Mouse (Mus musculus) kidney, adult 9 months (tissue): ENCODE measurements around the gene Lcn3.
"Not testable (repeated sequence)": the region's sequence is repeated elsewhere in the genome, so short reads cannot be mapped to it uniquely, and the experiment has no call there.

Experiments
- DNase-seq: peaks from one replicate; pipeline ENCODE4 v3.0.0; 2022

The Lcn3 gene

DNA sequence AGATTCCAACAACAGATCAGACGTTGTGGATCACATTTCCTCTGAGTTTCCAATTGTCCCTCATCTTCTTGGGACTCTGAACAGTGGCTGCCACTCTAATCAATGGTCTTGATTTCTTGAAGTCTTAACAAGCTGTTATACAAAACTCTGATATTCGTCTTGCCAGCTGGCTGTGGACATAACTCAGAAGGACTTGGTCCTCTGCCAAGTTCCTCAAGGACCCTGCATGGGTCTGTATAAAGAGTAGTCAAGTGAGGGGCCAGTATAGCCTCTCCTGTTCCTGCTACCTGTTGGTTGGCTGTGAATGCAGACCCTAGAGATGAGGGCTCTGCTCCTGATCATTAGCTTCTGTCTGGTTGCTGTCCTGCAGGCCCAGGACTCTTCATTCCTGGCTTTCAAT is at the start of gene Lcn3:
Gene Lcn3 (plus strand): TSS at position 301 of the 400 bp plus-strand sequence.
- DNase-seq = no peak

DNA sequence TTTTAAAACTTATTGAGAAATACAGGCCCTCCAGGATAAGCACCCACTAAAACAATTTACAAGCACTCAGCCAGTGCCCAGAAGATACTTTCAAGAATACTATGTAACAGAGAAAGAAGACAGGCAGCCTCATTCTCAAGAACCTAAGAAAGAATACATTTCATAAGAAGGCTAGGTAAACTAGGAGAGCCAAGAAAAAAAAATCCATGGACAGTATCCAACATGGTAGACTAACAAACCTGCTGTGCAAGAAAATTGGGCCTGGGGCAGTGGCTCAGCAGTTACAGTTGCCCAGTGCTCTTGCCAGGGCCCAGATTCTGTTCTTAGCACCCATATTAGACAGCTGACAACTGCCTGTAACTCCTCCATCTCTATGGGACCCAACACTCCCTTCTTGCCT is 48.1 kb upstream of the Lcn3 start:
- no peak for DNase-seq

DNA sequence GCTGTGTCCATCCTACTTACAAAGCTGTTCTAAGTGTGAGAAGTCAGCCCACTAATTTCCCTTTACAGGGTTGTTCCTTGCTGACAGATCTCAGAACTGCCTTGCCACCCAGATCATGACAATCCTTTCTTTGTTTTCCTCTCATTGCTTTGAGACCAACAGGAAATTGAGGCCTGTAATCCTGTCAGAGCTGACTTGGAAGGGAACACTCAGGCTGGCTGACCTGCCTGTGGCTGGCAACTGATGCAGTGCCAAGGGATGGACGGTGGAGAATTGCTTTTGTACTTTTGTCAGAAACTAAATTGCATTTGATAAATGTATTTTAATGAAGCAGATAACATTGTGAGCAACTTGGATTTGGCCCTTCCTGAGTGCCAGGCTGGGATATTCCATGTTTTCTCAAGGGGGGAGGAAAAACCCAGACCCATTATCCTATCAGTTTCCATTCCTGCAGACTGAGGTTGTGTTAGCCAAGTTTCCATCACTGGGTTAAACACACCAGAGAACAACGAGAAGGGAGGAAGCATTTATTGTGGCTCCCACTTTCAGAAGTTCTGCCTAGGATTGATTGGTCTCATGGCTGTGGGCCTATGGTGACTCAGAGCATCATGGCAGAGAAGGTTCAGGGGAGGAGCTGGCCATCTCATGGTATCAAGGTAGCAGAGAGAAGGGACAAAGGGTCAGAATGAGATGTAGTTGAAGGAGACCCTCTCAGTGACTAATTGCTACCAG is 32.0 kb upstream of the Lcn3 start:
- no peak for DNase-seq

DNA sequence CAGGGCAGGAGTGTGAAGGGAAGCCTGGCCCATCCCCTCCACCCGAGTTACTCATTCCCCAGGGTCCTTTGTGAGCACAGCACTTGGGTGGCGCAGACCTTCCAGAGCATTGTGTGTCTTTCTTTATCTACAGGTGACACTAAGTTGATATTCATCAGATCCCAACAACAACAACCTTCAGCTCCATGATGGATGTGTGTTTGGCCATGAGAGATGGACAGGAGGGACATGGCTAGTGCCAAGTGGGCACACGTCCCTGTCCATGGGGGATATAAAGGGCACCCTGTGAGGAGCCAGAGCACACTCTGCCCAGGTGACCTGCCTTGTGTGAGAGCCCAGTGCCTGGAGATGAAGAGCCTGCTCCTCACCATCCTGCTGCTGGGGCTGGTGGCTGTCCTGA is 28.7 kb upstream of the Lcn3 start, which contains the start of gene Obp2b:
Gene Obp2b (plus strand): TSS at position 301 of the 400 bp plus-strand sequence.
- not testable (repeated sequence) for DNase-seq

DNA sequence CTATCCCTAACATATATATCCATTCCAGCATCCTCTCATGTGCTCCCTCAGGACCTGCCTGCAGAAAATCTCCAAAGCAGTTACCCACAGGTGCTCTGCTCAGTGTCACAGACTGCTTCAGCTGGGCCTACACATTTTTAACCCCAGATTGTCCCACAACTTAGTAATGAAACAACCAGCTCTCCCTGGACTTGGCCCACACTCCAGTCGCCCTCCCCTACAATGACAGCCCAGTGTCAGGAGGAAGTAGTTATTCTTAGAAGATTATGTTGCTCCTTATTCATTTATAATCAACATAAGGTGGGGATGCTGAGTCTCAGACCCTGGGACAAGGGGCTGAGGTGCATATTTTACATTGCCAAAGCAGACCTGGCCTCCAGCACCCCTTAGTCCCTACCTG is 23.7 kb upstream of the Lcn3 start:
- no peak for DNase-seq

DNA sequence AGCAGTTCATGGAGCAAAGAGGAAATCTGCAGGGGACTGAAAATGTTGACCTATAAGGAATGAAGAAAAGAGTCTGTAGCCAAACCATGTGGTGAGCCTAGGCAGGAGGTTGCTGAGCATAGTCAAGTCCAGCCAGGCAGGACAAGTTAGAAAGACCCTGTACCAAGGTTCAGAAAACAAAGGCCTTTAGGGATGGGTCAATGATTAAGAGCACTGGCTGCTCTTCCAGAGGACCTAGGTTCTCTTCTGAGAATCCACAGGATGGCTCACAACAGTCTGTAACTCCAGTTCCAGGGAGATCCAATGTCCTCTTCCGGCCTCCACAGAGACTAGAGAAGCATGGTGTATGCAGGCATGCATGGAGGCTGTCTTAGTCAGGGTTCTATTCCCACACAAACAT is 11.2 kb upstream of the Lcn3 start:
- peak; percentile 52 for DNase-seq

DNA sequence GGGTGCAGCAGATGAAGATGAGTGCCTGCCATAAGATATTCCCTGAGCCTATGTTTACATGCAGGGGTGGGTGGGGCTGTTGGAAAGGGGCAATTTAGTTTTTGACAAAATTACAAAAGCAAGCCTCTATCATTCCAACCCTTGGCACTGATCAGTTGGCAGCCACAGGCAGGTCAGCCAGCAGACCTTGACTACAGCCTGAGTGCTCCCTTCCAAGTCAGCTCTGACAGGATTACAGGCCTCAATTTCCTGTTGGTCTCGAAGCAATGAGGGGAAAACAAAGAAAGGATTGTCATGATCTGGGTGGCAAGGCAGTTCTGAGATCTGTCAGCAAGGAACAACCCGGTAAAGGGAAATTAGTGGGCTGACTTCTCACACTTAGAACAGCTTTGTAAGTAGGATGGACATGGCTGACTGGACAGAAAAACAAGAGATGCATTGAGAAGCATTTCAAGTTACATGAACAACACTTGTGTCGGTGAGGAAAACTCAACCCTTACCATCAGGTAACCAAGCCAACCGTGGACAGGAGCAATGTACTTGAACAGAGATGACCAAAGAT is 7.2 kb upstream of the Lcn3 start:
- DNase-seq = no peak

DNA sequence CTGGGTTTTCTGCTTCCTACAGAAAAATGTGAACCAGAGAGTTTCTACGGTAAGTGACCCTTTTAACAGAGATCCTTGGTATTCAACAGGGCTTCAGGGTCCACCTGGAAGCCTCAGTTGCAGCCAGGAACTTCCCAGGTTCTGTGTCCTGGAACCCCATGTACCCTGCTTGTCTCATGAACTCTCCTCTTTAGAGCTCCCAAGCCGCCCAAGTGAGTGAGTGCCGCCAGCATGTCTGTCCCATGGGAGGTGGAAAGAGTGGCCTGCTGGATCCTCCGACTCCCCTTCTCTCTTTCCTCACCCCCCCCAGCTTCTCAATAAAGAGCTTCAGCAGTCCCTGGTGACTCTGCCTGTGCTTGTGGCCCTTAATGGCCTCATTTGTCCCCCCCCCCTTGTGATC is 2.4 kb downstream of the Lcn3 start:
- no peak for DNase-seq

DNA sequence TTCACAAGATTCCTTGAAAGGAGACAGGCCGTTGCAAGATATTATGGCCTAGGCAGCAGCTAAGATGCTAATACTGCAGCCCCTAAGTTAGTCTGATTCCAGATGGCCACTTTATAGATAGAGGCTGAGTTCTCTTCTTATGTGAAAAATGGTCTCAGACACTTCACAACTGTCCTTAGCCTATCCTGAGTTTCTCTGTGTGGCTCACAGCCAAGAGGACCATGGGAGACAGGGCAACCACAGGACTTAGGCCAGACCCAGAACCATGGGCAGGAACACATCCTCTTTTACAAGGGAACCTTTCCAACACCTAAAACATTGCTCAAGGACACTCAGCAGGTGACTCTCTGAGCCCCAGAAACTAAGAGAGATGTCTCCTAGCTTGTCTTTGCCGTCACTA is 8.1 kb downstream of the Lcn3 start:
- no peak for DNase-seq

DNA sequence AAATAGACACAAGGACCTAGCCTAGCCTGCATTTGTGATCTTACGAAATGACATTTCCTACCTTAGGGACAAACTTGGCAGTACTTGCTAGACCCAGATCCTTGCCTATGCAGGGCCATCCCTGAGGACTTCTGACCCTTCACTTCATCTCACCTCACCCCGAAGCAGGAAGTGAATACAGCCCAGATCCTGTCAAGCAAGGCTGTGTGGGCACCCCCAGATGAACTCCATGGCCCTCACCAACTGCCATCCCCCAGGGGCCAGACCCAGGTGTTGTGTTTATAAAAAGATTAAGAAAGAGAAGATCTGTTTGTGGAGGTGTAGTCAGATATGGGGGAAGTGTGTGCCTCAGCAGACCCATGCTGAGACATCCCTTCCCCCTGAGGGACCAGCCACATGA is 9.3 kb downstream of the Lcn3 start:
- DNase-seq = no peak

DNA sequence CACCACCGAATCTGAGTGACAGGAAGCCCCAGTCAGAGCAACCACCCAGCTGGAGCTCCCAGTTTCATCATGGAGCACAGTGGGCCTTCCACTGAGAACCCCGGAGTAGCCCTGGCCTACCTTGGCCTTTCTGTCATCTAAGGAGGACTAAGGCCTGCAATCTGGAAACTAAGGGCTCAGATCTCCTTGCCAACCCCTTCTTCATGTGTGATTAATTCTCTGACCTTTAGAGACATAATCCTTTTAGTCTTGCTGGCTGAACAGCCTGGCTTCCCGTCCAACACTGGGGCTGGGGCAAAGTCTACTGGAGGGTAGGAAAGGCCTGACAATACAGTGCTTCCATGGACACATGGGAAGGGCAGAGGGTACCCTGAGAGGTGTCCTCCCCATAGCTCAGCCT is 10.6 kb downstream of the Lcn3 start:
- peak; percentile 34 for DNase-seq

DNA sequence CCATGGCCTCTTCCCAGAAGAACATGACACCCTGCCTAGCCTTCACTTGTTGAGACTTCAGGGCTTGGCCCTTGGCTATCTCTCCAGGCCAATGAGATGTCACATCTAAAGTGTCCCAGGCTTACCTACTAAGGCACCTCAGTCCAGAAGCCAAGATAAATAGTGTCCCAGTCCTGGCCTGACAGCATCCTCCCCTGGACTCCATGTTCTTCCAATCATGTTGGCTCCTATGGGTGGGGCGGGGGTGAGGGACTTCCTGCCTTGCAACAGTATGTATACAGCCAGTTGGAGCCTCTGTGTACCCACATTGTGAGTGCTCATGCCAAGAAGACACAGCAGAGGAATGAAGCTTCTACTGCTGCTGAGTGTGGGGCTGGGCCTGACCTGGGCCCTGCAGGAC is 11.3 kb downstream of the Lcn3 start, which contains the start of gene Lcn11:
Gene Lcn11 (plus strand): TSS at position 301 of the 400 bp plus-strand sequence.
- no peak for DNase-seq

DNA sequence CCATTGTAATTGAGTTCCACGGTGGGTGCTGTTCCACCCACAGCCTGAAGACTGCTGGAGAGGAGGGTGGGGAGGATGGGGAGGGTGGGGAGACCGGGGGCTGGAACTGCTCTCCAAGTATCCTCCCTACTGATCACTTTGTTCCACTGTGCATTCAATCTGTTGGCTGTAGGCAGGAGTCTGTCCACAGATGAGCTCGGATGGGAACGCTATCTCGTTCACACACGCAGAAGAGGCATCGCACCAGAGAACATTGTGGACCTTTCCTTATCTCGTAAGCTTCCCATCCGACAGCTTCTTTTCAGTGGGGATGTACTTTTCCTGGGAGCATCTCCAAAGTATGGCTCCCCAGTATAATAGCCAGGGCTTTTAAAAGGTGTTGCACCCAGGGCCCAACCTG is 13.7 kb downstream of the Lcn3 start:
- DNase-seq = no peak

DNA sequence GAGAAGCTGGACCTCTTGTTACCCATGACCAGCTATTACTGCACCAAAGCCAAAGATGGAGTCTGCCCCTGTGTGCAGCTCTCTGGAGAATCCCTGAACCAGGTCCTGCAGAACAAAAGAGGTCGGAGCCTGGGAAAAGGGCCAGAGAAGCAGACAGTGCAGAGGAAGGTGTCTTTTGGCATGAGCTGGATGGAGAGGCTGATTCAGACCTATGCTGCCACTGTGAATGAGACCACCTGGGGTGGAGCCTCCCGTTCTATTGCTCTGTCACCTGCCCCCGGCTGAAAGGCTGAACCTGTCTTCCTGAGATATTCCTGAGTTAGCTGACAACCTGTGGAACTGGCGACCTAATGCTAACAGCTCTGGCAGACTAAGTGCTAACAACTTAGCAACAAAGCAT is 15.6 kb downstream of the Lcn3 start:
- no peak for DNase-seq

DNA sequence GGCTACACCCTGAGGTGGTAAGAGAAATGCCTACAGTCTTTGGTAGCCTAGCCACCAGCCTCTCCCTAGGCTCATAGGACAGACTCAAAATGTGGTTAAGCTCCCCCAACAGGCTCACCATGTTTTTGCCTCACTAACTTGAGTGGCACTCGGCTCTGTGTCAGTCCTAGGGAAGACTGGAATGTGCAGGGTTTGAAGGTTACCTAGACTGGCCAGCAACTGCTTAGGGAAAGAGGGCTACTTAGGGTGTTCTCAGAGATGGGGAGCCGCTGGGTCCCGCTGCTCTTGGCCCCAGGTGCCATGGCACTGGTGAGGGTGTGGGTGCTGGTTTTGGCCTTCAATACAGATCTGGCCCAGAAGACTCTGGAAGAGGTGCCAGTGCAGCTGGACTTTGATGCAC is 16.6 kb downstream of the Lcn3 start, which contains the start of gene Gm13539:
Gene Gm13539 (plus strand): TSS at position 301 of the 400 bp plus-strand sequence.
- DNase-seq = no peak

DNA sequence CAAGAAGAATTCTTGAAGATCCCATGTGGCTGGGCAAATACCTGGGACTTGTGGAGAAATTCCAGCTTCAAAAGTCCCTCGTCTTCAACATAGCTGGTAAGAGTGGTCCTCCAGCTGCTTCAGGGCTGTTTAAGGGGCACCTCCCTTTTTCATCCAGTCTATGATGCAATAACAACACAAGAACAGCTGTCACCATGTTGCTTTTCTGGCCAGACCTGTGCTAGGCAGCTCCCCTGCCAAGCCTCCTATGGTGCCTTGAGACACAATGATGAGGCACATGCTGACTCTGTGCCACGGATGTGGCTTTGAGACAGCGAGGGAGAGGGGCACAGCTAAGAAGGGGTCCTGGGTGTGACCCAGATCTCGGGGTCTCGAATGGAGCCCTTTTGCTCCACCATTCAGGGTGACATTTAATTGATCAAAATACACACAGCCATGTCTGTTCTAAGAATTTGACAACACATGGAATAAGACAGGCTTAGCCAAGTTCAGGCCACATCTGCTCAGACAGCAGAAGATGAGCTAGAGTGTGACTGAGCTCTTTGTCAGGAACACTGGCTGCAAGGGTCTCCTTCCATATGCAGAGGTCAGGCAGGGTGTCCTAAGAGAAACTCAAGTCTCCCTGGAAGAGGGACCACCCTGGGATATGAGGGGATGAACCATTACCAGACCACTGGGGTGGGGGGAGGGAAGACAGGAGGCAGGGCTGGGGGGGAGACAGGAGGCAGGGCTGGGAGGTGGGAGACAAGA is 20.4 kb downstream of the Lcn3 start:
- no peak for DNase-seq

DNA sequence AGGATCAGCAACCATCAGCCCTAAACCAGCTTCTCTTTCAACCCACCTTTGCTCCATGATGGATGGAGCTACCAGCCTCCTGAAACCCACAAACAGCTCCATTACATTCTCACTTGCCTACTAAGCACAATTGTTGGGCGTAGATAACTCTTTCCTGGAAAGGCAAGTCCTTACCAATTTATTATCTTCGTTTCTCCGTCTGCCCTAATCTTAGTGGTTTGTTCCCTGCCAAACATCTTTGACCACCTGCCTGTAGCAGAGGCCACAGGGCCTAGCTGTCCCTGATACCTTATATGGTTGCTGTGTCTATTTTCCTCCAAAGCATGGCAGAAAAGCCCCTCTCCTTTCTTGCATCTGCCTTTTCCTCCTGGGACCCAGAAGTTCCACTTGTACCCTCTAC is 23.7 kb downstream of the Lcn3 start:
- DNase-seq = no peak

DNA sequence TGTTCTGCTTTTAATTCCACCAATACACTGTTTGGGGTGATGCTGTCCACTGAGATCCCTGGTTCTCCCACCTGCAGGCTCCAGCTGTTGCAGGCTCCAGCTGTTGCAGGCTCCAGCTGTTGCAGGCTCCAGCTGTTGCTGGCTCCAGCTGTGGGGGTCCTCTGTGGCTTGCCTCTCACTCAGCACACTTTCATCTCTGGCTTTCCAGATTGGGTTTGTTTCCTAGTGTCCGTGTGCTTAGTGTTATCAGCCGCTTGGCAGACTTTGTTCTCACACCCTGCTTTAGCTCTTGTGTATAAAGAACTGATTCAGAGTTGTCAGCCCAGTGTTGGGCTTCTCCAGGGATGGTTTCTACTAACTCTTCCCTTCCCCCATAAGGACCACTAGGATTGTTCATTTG is 32.3 kb downstream of the Lcn3 start:
- no peak for DNase-seq

DNA sequence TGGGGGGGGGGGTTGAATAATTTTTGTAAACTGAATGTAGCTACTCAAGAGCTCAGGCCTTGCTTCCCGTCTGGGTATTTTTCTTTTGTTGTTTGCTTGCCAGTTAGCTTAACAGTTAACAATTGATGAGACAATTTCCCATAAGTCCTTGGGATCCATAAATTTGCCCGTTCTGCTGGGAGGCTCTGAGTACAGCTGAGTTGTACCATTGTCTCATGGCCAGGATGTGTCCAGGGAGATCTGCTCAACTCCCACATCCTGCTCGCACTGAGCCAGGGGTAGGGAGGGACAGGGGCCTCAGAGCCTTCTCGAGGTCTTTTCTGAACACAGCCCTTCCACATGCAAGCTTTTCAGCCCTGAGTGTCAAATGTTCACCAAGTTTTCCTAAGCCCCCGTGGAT is 32.7 kb downstream of the Lcn3 start:
- no peak for DNase-seq

DNA sequence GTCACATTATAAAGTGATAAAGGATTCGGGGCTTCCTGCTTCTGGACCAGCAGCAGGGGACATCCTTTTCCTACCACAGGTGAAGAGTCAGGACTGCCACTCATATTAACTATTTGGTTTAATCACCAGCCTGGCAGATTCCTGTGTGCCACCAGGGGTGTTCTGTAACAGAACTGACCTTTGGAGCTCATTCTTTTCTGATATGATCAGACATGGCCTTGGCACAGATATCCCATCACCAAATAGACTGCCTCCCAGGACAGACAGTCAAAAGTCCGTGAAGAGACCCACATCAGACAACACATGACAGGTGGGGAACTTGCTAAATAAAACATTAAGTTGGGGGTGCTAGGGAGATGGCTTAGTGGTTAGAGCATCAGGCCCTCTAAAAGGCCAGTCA is 46.3 kb downstream of the Lcn3 start:
- DNase-seq = peak; percentile 60

DNA sequence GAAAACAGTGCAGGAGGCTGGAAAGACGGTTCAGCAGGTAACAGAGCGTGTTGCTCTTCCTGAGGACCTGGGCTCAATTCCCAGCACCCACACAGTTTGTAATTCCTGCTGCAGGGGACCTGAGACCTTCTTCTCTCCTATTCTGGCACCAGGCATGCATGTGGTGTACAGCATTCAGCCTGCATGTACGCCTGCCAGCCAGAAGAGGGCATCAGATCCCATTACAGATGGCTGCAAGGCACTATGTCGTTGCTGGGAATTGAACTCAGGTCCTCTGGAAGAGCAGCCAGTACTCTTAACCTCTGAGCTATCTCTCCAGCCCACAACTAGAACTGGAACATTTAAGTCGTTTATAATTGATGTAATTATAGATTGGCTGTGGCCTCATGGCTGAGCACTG is 48.0 kb downstream of the Lcn3 start:
- no peak for DNase-seq

DNA sequence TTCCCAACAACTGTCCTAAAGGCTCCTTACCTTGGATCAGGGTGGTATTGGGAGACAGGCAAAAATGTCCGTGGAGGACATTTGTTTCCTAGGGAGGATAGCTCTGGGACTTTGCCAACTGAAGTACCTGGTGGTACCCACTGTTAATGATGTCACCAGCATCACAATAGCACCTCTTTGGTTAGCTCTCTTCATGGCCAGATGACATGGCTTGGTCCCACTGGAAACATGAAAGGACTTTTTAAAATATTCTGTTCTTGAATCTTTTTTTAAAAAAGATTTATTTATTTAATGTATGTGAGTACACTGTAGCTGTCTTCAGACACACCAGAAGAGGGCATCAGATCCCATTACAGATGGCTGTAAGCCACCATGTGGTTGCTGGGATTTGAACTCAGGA is 50.4 kb downstream of the Lcn3 start, which contains the start of gene Glt6d1:
Gene Glt6d1 (minus strand): TSS at position 101 of the 400 bp plus-strand sequence.
- not testable (repeated sequence) for DNase-seq
